Mouse (Mus musculus) bone marrow macrophage, adult 2 months (primary cell): Measurements from ENCODE around the gene Eipr1. TPM values are rescaled to one million over a fixed set of nuclear protein-coding genes. Genes with fewer than 3 reads are reported as not detected.

Experiments used
- H3K27ac ChIP-seq: 2 replicates; pipeline ENCODE4 v1.5.1; 2012; ENCODE audit warnings: low read depth, low read length; ENCODE audit not compliant: insufficient read depth
- H3K4me1 ChIP-seq: 2 replicates; pipeline ENCODE4 v1.6.1; 2012; ENCODE audit warnings: low read length; ENCODE audit not compliant: control insufficient read depth, insufficient read depth
- H3K4me3 ChIP-seq: 2 replicates; pipeline ENCODE4 v1.5.1; 2012; ENCODE audit warnings: mild to moderate bottlenecking, low read length, moderate library complexity; ENCODE audit not compliant: insufficient read depth
- CTCF ChIP-seq: IDR thresholded peaks from 2 replicates; pipeline ENCODE4 v1.5.1; 2012; ENCODE audit warnings: low read depth, mild to moderate bottlenecking, low read length, moderate library complexity
- POLR2A ChIP-seq: IDR thresholded peaks from 2 replicates; pipeline ENCODE4 v1.6.1; 2012; ENCODE audit warnings: mild to moderate bottlenecking, low read depth, low read length, borderline replicate concordance
- polyA plus RNA-seq: library from polyadenylated mRNA; stranded (reverse); fragments of >200 nt; gene quantifications from 2 replicates; pipeline ENCODE4 v1.2.4, GENCODE M21; 2012; ENCODE audit not compliant: missing spikeins, insufficient read depth, insufficient read length

The Eipr1 gene
- 12.9 and 18.3 TPM in 2 replicates for polyA plus RNA-seq

DNA sequence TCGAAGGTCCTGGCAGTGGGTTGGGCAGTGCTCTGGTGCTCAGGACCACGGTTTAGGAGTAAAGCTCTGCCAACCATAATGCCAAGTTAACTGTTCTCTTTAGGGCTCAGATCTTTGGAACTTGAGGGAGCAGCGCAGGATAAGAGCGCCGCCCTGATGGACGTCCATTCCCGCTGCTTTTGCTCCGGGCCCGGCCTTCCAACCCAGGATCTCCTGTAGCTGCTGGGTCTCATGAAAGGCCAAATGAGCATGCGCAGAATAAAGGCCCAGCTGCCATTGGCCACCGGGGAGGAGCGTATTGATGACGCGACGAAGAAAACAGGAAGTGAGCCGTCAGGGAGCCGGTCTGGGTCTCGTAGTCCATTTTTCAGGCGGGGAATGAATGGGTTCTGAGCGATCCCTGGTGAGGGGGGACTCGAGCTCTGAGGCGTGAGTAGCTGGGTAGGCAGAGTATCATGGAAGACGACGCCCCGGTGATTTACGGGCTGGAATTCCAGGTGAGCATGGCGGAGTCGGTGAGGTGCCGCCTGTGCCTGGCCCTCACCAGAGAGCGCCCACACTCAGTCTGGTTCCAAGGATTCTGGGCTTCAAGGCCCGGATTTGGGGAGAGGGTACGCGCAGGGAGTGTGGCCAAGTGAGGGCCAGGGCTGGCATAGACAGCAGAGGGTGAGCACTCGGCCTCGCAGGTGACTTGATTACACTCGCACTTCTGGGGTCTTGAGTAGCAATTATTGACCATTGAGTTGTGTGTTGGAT lies at the start of gene Eipr1:
Gene Eipr1, plus strand, starts transcription at position 296 of the 756 bp plus-strand sequence.
- Histone ChIP-seq H3K27ac (peak within 1 kb of the TSS; percentile 35), H3K4me1 (peaks cover 13% of the 10 kb centered on the region), H3K4me3 (peak within 1 kb of the TSS; percentile 78)
- TF ChIP-seq CTCF = no peak
- no peak; the same call in 1 of the 2 replicates for TF ChIP-seq POLR2A

DNA sequence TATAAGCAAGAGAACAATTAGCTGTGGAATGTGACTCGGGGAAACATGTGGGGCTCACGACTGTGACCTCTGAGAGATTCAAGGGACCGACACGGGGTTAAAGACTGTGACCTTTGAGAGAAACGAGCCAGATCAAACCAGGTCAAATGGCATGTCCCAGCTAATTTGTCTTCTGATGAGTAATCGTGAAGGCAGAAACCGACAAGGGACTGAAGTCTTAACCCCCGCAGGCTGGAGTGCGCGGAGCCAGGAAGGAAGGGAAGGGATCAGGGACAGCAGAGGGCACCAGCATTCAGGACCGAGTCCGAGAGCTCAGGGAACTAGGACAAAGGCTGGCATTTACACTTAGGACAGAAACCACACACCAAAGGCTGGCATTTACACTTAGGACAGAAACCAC lies 47.2 kb upstream of the Eipr1 start:
- no peak for TF ChIP-seq CTCF
- TF ChIP-seq POLR2A = no peak
- no peaks in the 10 kb centered on the region for H3K4me1 ChIP-seq
- H3K4me3 ChIP-seq = no peak overlapping the region
- H3K27ac ChIP-seq = no peak overlapping the region

DNA sequence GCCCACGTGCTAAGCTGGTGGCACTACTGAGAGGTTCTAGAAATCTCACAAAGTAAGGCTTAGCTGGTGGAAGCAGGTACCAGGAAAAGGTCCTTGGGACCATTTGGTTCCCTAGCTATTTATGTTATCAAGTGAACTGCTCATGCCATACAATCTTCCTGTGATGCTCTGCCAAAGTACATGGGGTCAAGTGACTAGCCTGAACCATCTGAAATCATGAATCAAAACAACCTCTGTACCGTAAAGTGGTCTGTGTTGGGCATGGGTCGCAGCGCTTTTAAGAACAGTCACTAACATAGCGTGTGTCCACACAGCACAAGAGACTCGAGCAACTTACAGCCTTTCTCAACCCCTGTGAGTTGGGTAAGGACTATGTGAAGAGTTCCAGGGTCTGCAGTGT lies 46.4 kb upstream of the Eipr1 start:
- H3K4me3 ChIP-seq = no peak overlapping the region
- H3K4me1 ChIP-seq = no peaks in the 10 kb centered on the region
- H3K27ac ChIP-seq = no peak overlapping the region
- no peak for TF ChIP-seq CTCF
- TF ChIP-seq POLR2A = no peak

DNA sequence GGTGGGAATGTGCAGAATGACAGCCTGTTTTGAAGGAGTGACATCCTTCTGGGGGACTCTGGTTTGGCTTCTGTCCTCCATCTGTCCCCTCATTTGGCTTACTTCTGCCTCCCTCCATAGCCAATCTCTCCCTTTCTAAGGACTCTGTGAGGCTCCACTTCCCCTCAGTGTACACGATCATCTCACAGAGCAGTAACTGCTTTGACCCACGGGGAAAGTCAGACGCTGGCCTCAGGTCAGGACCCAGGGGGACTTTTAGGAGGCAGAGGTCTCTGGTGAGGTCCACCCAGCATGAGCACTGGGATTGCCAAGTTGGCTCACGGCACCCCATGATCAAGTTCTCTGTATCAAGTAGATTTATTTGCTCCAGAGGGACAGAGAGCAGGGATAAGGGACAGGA lies 43.4 kb upstream of the Eipr1 start:
- no peak overlapping the region for H3K27ac ChIP-seq

DNA sequence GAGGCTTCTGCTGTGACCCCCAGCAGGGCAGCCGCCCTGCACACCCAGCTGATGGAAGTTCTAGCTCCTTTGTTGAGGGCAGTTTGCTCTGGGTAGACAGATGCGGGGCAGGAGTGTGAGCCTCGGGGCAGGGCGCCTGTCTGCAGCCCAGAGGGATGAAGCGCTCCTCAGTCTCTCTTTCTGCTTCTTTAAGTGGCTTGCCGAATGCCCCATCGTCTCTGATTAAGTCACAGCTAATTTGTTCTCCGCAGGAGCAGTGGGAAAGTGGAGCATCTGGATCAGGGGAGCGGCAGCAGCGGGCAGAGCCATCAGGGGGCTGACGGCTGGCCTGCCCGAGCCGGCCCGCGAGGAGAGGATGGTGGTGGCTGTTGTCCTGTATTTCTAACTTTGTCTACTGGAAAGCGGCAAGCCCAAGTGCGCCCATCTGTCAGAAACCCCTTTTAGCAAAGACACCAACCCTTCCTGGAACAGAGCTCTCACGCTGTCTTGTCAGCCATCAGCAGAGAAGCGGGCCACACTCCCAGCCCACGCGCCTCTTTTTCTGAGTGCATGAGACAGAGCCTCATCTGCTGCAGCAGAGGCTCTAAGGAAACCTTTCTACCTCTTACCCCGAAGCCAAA lies 40.9 kb upstream of the Eipr1 start:
- H3K4me3 ChIP-seq = no peak overlapping the region
- TF ChIP-seq CTCF (no peak), POLR2A (no peak)
- H3K27ac ChIP-seq = no peak overlapping the region
- 0 out of 2 replicates have a peak, but pooled peaks cover 2% of the 10 kb centered on the region for H3K4me1 ChIP-seq

More for the DNA sequence above, 43.4 kb upstream of the Eipr1 start:
- H3K4me1 ChIP-seq = 0 out of 2 replicates have a peak, but pooled peaks cover 2% of the 10 kb centered on the region
- TF ChIP-seq CTCF = no peak
- TF ChIP-seq POLR2A = no peak
- no peak overlapping the region for H3K4me3 ChIP-seq

DNA sequence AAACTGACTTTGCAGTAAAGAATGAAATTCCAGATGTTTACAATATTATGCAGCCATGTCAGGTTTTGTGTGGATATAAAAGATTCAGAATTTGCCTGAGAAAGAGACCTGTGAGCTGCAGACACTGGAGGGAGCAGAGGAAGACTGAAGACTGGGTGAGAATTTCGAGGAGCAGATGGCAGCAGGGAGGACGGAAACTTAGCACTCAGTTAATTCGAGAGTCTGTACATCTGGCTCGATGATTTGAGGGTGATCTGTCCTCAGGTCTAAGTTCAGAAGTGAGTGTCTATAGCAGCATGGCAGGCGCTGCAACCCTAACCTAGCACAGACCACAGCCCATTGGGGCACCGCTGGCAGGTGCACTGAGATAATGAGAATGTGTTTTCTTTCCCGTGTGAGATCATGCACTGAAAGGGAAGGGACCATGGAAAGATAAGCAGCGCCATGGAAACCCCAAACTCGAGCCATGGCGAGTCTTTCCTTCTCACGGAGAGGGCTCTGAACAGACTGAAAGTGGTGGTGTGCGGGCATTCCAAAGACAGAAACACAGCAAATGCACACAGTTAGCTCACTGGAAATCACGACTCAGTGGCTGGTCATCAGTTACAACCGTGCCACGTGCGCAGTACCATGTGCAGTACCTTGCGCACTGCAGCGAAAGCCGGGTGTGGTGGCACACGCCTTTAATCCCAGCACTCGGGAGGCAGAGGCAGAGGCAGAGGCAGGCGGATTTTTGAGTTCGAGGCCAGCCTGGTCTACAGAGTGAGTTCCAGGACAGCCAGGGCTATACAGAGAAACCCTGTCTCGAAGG lies 36.6 kb upstream of the Eipr1 start:
- TF ChIP-seq CTCF = no peak
- no peak for TF ChIP-seq POLR2A
- Histone ChIP-seq H3K4me1 (0 out of 2 replicates have a peak, but pooled peaks cover 2% of the 10 kb centered on the region), H3K4me3 (no peak overlapping the region), H3K27ac (no peak overlapping the region)

DNA sequence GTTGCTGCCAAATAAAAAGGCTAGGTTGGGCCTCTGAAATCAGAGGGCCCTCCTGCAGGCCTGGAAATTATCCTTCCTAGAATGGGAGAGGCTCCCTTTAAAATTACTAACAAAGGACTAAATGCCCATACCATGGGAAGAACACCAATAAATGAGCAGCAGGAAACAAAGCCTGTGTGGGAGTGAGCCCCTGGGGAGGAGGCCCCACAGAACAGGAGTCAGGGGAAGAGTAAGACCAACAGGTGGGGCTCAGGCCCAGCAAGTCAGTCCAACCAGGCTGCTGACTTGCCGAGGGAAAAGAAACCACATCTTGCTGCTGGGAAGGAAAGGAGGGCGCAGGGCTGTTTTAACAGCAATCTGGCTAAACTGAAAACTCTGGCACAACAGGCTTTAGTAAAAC lies 34.5 kb upstream of the Eipr1 start:
- H3K4me3 ChIP-seq = no peak overlapping the region
- 0 out of 2 replicates have a peak, but pooled peaks cover 2% of the 10 kb centered on the region for H3K4me1 ChIP-seq
- H3K27ac ChIP-seq = no peak overlapping the region
- TF ChIP-seq CTCF = no peak
- no peak for TF ChIP-seq POLR2A

DNA sequence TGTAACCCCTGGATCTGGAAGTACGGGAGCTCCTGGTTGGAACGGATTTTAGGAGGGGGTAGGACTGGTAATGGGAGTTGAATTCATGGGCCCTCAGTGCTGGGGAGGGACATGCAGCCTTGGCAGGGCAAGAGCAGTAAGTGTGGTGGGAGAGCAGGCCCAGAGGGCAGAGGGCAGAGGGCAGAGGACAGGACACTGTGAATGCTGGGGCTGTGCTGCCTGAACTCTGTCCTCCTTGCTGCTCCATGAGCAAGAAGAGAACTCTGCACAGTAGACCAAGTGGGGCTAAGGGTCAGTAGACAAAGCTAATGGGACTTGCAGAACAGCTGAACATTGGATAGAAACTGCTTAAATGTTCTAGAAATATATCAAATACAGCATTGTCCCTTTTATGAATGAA lies 33.5 kb upstream of the Eipr1 start:
- Histone ChIP-seq H3K27ac (no peak overlapping the region), H3K4me1 (0 out of 2 replicates have a peak, but pooled peaks cover 3% of the 10 kb centered on the region), H3K4me3 (no peak overlapping the region)
- TF ChIP-seq CTCF (no peak), POLR2A (no peak)

DNA sequence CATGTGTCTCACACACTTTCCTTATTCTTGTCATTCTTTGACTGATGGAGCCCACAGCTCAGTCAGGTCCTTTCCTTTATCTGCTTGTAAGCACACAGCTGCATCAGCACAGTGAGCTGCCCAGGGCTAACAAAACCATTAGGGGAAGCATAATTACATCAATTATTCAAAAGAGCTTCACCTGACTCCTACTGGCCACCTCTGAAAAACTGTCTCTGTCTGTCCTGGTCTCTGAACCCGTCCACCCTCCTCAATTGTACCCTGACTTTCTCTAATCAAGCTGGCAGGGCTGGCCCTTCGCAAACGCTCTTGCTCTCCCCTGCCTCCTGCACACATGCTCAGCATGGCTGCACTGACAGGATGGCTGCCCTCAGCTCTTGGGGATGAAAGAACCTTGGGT lies 27.2 kb upstream of the Eipr1 start:
- Histone ChIP-seq H3K4me1 (peaks cover 19% of the 10 kb centered on the region), H3K27ac (no peak overlapping the region)

More for the DNA sequence above, 27.2 kb upstream of the Eipr1 start:
- TF ChIP-seq POLR2A (no peak), CTCF (no peak)
- H3K4me3 ChIP-seq = no peak overlapping the region
